Mouse (Mus musculus) left cerebral cortex, adult 11 months (tissue): ENCODE measurements at regions not wholly inside any gene's neighbourhood (a gene's known extent, or its start where the extent isn't known, plus 50 kb on each side); places are given as distances from the start of the nearest gene placed in this dataset.
"Not testable (repeated sequence)": the region's sequence is repeated elsewhere in the genome, so short reads cannot be mapped to it uniquely, and the experiment has no call there.

ENCODE experiments used
- DNase-seq: peaks from one replicate; pipeline ENCODE4 v3.0.0; 2022; ENCODE audit warnings: low spot score

DNA sequence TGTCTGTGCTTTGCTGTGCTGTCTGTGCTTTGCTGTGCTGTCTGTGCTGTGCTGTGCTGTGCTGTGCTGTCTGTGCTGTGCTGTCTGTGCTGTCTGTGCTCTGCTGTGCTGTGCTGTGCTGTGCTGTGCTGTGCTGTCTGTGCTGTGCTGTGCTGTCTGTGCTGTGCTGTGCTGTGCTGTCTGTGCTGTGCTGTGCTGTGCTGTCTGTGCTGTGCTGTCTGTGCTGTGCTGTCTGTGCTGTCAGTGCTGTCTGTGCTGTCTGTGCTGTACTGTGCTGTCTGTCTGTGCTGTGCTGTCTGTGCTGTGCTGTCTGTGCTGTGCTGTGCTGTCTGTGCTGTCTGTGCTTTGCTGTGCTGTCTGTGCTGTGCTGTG is 196.5 kb downstream of the Tcp10c start:
- DNase-seq = not testable (repeated sequence)

DNA sequence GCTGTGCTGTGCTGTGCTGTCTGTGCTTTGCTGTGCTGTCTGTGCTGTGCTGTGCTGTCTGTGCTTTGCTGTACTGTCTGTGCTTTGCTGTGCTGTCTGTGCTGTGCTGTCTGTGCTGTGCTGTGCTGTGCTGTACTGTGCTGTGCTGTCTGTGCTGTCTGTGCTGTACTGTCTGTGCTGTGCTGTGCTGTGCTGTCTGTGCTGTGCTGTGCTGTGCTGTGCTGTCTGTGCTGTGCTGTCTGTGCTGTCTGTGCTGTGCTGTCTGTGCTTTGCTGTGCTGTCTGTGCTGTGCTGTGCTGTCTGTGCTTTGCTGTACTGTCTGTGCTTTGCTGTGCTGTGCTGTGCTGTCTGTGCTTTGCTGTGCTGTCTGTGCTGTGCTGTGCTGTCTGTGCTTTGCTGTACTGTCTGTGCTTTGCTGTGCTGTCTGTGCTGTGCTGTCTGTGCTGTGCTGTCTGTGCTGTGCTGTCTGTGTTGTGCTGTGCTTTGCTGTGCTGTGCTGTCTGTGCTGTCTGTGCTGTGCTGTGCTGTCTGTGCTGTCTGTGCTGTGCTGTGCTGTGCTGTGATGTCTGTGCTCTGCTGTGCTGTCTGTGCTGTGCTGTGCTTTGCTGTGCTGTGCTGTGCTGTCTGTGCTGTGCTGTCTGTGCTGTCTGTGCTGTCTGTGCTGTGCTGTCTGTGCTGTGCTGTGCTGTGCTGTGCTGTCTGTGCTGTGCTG is 197.5 kb downstream of the Tcp10c start:
- not testable (repeated sequence) for DNase-seq

DNA sequence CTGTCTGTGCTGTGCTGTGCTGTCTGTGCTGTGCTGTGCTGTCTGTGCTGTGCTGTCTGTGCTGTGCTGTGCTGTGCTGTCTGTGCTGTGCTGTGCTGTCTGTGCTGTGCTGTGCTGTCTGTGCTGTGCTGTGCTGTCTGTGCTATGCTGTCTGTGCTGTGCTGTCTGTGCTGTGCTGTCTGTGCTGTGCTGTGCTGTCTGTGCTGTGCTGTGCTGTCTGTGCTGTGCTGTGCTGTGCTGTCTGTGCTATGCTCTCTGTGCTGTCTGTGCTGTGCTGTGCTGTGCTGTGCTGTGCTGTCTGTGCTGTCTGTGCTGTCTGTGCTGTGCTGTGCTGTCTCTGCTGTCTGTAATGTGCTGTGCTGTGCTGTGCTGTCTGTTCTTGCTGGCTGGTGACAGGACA is 198.5 kb downstream of the Tcp10c start:
- not testable (repeated sequence) for DNase-seq

DNA sequence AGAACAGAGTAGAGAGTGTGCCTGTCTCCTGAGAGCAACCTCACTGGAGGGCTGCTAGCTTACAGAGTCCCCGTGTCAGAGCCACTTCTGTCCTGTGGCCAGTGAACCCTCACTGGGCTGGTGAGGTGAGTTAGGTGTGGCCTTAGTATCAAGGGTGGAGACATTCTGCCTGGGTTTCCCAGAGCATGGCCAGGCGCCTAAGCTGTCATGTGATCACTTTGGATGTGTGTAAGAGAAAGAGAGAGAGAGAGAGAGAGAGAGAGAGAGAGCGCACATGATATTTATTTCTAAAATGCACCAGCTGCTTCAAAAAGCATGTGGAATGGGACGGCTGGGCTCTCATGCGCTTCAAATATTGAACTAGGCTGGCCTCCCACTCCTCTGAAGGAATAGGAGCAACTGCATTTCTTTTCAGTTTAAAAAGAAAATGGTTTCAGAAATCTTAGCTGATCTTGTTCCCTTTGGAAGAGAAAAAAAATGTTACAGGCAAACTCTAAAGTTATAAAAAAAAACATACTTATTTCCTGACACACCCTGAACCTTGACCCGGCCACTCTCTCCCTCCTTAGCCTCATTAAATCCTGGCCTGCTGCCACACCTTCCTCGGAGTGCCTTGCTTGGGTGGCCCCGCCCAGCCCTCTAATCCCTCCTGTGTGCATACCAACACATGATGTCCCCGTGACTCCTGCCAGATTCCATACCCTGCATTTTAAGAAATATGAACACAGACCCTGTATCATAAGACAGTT is 201.1 kb downstream of the Tcp10c start:
- DNase-seq = not testable (repeated sequence)

DNA sequence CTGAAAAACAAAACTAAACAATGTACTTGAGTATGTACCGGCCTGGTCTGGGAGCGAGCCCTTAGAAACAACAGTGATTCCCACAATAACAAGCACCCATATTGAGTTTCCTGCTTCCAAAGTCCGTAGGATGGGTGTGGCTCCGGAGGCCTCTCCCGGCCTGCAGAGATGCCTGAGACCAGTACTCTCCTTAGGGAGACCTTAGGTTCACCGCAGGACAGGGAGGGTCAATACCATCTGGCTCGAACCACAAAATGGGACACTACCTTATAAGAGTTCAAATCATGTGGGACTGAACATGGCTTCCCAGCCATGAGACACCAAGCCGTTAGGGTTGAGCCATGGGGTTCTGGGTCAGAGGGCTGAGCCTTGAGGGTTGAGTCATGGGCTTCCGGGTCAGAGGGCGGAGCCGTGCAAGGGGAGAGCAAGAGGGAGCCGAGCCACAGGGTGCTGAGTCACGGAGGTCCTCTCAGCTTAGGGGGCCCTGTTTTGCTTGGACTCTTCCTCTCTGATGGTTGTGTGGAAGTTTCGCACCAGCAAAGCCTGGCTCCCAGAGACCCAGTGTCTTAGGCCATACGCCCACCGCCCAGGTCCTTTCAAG is 201.8 kb downstream of the Tcp10c start:
- DNase-seq = not testable (repeated sequence)

DNA sequence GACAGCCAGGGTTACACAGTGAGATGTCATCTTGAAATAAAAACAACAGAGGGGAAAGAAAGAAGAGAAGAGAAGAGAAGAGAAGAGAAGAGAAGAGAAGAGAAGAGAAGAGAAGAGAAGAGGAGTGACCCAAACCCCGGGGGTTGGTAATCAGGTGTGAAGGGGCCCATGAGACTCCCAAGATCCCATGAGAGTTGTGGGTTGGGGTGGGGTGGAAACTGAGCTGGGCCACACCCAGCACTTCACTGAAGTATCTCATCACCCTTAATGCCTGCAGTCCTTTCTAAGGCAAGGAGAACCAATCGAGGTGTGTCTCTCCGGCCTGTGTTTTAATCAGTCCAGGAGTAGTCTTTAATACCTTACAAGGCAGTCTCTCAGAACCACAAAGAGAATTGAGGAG is 201.5 kb upstream of the Afdn start:
- no peak for DNase-seq

DNA sequence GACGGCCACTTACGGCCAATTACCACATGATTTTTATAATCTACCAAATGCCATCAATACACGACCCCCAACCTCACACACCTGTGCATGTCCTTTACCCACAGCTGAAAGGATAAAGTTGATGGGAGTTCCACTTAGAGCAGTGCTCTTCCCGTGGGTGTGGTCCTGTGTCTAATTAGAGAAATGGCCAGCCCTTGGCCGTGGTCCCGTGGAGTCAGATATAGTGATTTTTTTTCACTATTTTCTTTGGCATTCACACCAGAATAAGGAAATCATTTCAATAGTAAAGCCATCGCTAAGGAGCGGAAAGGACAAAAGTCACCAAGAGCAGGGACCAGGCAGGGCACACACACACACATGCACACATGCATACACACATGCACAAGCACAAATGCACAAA is 199.0 kb upstream of the Afdn start:
- DNase-seq = no peak

DNA sequence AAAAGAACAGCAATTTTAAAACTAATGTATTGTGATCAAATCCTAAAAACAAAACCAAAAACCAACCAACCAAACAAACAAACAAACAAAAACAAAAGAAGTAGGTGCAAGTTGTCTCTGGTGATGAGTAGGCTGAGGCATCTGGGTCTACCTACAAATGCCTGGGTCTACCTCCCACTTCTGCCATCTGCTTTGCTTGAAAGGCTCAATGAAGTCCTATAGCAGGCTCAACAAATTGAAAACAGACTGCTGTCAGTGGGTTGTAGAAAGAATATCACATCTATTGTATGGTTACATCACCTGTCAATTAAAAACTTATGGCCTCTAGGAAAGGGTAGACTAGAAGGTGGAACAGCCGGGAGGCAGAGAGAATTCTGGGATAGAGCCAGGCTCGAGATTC is 197.4 kb upstream of the Afdn start:
- no peak for DNase-seq

DNA sequence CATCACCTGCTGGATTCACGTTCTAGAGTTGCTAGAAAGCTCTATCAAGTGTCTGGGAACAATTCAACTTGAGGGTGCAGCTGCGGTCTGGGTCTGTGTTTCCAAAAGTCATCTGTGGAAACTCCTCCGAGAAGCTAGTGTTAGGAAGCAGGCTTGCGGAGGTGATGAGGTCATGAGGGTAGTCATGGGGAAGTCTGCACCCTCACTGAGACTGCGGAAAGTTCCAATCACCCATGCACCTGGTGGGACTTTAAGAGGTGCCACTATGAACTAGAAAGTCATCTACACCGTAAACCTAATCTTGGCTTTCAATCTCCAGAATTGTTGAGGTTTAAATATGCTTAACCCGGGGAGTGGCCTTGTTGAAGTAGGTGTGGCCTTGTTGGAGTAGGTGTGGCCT is 195.5 kb upstream of the Afdn start:
- no peak for DNase-seq

DNA sequence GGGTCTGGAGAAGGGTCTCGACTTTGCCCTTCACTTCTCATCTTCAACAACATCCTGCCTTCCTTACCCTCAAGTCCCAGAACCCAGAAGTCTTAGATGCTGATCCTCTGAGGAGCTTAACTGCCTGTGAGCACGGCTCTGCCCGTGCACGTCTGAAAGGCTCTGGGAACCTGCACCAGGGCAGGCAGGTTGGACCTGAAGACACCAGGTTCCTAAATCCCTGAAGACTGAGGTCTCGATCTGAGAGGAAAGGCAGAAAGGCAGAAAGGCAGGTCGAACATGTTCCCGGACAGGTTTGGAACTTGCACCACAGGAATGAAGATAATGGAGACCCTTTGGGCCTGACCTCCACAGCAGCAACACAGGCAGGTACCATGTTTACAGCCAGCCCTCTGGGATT is 193.7 kb upstream of the Afdn start:
- DNase-seq = no peak

DNA sequence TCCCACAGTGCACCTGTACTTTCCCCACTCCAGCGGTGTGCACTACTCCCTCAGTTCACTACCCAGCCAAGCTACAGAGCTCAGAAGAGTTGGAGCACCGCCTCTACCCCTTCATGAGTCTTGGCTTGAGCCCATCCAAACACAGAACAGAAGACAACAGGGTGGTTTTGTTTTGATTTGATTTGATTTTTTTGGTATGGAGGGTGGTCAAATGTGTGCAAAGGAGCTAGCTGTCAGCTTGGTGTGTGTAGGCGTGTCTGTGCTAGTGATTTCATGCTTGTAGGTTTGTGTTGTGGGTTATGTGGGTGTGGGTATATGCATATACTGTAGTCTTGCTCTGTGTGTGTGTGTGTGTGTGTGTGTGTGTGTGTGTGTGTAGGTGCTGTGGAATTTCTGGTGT is 193.2 kb upstream of the Afdn start:
- no peak for DNase-seq

DNA sequence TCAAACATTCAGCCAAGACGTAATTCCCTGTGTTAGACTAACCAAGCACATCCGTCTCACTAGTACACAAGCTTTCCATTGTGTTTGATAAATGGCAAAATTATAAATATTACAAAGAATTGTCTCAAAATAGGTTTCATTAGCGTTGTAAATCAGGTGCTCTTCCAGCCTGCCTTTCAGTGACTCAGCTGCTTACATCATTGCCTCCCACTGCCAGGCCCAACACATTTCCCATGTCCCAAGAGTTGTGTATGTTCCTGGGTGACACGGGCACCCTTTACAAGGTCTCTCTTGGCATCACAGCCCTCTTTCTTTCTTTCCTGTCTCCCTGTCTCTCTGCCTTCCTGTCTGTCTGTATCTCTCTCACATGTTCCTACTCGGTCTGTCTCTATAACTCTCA is 189.5 kb upstream of the Afdn start:
- DNase-seq = no peak

DNA sequence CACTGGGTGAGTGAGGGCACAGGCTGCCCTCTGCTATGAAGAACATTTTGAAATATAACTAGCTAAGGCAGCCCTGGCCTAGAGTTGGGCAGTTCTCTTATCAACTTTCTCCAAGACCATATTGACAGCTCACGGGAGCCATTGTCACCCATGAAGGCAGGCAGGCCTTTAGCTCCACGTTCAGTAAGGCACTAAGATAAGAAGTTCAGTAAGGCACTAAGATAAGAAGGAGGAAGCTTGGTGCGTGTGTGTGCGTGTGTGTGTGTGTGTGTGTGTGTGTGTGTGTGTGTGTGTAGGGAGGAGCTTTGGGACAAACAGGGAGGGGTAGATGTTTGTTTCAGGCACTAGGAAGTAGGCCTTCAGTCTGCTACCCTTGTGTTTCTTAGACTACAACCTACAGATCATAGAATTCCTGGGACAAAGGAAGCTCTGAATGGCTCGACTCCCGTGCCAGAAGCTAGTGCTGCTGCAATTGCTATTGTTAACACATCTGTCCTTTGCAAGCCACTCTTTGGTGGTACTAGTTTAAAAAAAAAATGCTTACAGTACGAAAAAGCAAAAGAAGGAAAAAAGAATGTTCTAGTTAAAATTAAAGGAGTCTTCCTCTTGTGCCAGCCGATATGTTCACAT is 188.0 kb upstream of the Afdn start:
- no peak for DNase-seq

DNA sequence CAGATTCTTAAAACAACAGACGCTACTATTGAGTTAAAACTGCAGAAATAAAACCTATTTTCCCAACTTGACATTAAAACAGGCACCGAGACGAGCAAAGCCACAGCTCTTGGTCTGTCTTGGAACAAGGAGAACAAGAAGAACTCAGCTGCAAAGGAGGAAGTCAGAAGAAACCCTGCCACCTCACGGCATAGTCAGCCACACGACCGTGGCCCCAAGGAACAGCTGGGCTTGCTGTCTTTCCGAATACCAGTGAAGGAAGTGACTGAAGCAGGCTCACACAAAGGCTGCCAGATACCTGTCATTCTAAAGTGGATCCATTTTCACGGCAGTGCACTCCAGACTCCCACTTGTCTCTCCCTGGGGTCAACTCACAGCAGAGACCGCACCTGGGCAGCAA is 187.3 kb upstream of the Afdn start:
- DNase-seq = no peak

DNA sequence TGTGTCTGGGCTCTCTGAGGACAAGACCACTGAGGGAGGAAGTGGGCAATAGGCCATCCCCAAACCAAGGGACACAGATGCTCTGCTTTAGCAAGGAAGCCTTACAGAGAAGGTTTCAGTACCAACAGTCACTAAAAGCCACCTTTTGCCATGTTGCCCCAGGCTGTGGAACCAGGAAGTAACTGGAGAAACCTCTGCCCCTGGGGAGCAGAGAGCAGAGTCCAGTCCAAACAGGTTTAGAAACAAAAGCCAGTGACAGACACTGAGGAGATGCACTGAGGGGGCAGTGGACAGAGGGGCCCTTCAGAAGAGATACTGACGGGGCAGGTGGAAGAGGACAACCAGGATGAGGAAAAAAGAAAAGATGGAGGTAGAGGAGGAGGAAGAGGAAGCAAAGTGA is 186.2 kb upstream of the Afdn start:
- DNase-seq = no peak

DNA sequence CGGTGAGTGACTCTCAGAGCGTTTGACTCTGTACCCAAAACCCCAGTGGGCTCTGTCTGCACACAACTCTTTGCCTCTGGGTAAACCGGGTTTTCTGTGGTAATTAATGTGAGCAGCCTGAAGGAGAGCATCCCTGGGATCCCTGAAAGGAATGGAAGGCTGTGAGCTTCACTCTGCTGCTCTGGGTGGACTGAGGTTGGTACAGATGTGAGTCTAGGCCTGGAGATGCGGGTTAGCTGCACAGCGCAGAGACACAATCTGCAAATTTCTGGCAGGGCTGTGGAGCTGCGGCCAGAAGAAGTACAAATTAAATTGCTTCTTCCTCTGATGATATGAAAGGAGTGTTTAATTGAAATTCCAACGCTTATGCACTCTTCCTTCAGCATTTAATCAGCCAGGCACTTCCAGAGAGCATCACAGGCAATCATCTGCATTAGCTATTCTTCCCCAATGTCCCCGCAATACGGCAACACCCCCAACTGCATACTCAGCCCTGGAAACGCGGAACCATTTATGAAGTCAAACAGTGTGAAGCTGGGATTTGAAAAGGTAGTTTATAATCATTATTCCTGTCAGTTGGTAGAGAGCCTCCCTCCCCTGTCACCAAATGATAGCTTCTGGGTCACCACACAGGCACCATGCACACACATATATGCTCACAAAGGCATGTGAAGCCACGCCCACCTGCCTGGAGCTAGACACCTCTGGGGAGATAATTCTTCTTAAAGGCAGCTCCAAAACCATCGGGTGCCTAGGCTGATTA is 185.5 kb upstream of the Afdn start:
- no peak for DNase-seq

DNA sequence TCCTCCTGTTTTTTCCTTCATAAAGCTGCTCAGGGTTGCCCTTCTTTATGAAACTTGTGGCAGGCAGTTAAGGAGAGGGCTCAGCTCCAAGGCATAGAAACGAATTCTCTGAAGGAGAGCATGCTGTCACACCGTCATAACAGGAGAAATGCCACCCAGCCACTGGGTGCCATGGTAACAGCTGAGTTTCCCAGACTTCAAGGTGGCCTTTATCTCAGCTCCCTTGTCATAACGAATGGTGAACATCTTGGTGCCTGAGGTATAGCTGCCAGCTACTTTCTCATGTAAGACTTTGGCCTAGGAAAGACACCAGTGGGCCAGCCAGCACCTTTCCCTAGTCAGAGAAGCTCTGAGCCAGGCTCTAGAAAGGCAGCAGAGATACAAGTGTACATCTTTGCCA is 182.5 kb upstream of the Afdn start:
- DNase-seq = no peak

DNA sequence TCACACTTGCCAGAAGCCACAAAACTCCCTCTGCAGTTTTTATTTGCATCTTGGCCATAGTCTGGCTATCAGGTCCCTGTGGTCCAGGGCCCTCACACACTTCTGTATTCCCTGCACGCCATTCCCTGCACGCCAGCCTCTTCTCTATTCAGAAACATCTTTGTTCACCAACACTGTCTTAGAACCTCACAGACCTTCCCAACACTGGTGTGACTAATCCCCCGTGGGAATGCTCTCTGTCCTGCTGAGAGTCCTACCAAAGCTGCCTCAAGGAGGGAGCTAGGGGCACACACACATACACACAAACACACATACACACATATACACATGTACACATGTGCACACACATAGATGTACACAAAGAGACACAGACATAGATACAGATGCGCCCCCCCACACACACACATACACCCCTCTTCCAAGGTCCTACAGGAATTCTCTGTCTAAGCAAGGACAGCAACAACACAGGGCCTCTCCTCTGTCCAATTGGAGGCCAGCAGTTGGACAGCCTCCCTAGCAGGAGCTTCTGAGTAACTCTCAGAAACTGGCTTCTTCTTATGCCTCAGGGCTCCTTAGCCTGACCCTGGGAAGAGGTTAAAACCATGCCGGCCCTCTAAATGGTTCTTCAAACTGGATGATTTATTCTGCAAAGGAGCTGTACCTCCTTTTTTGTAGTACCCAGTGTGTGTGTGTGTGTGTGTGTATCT is 179.0 kb upstream of the Afdn start:
- no peak for DNase-seq

DNA sequence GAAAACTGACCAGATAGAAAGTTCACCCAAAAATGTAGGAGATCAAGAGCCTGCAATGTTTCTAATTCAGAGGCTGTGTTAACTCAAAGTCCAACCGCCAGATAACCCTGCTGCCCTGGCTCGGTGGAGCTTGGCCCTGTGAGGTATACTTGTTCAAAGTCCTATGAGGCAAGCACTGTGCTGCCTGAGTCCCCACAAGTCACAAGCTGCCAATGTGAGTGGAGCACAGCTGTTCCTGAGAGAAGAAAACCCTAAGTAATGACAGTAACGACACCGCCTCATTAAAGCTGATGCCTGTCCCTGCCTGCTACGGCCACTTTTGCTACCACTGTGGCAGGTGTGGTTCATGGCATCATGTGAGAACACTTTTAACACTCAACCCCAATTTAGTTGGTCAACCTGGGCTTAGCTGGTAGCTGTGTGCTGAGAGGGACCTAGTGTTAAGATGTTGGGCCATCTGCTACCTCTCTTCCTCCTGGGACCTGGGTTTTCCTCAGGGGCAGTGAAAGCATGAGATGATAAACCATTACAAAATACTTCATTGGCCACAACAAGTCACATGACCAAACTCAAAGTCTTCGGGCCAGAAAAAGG is 178.2 kb upstream of the Afdn start:
- no peak for DNase-seq

DNA sequence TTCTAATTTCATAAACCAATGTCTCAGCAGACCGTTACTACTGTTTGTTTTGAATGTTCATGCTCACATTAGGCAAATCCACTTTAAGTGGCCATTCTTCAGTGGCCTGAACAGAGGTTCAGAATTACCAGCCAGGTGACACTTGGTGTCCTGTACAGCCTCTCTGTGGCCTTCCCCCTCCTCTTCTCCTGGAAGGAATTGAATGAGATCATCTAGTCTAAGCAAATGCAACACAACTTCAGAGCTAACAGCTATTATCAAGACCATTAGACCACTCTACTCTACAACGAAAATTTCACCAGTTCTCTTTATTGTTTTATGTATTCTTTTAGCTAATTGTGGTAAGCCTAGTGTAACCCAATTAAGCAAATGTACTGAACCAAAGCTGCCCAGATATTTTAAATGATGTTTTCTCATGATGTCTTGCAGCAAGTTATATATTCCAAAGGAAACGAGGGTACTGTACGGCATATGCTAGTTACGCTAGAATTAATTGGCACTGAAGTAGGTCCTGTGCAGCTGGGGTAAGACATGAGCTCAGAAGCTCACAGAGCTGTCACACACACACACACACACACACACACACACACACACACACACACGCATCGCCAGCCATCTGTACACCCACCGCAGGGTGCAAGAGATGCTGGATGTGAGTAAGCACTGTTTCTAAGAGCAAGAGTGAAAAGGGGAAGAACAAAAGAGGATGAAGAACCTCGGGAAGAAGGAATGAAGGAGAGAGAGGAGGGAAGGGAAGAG is 176.7 kb upstream of the Afdn start:
- no peak for DNase-seq

DNA sequence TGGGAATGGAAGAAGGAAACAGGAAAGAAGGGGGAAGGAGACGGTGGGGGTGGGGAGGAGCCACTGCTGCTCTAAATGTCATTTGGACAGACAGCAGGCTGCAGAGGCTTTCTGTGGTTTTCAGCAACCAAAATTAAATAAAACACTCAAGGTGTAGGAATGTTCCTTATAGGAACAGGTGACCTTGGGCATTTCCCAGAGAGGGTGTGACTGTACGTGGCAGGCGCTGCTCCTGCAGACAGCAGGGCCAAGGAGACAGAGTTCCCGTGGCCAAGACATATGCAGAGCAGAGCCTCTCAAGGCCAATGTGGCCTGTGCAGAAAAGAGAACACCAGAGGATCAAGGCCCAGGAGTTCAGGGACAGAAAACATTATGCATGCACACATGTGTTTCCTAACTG is 175.9 kb upstream of the Afdn start:
- no peak for DNase-seq
